Mouse (Mus musculus): Measurements from ENCODE around the gene Rnpepl1.

GRCm38 (mm10) chr1:92933611-92934010 is 23.0 kb downstream of the Rnpepl1 start:
- TF ChIP-seq POLR2A (IDR thresholded peaks at IDR 0.05; ENCODE audit: low read depth, low read length) = no peak
- TF ChIP-seq CTCF (IDR thresholded peaks at IDR 0.05; ENCODE audit: extremely low read depth, insufficient read depth, insufficient read length, insufficient replicate concordance) = no peak
